In genomic region chr16:33379944-33380881, GRCm38 (mm10) we compare ENCODE assay signal across 8 mouse cellular contexts. TPM values are rescaled to one million over a fixed set of nuclear protein-coding genes. Genes with fewer than 3 reads are reported as not detected.
DNase-seq lines count a peak whose midpoint lies in the region; ATAC-seq lines count a peak whose summit lies in the region.

Zfp148 (plus strand) TSS chr16:33380836.

- peak; percentile 72 for ATAC-seq in megakaryocyte-erythroid progenitor cell, adult 5-6 weeks (replicated peaks; ENCODE audit: low FRiP score, low TSS enrichment, poor library complexity, severe bottlenecking)

- intact Hi-C loops in left cerebral cortex, postnatal 10 days (cut with DNase I) = loop anchor here (5.0 kb wide), 1 partner anchor 357 kb away; no protein-coding TSS in a partner anchor

- peak; percentile 93 for DNase-seq in adipocyte (ENCODE audit: low spot score)
- DNase-seq in embryo, embryonic 10 days (ENCODE audit: low spot score) = peak; percentile 94
- peak; percentile 95 for DNase-seq in gastrocnemius, postnatal 10 days
- peak; percentile 94 for DNase-seq in induced T-regulatory cell, adult 2 months (ENCODE audit: low read depth)
- DNase-seq in left cerebral cortex, postnatal 10 days (ENCODE audit: extremely low spot score in 1 of 2, low spot score in 2 of 2) = peak; percentile 92 to 96
- peak; percentile 93 for DNase-seq in right cerebral cortex, postnatal 25 days
- DNase-seq in urinary bladder, postnatal 4 days (ENCODE audit: low spot score in 2 of 2) = peak; percentile 91 to 92

RNA-seq across cellular contexts. Expression of gene Zfp148, which starts in this region (rescaled TPM):
- 10 to 100 TPM; 28.0 to 31.9 TPM for total RNA-seq in gastrocnemius, postnatal 10 days (2021)
- 10 to 100 TPM; 86.2 to 99.7 TPM for total RNA-seq in left cerebral cortex, postnatal 10 days (2021)
- total RNA-seq in megakaryocyte-erythroid progenitor cell, adult 5-6 weeks (2014; fragmentation: Nextera tagmentation) = 25.8 and 34.8 TPM in 2 replicates
- total RNA-seq in megakaryocyte-erythroid progenitor cell, adult 5-6 weeks (2017) = 23.8 TPM in 2 replicates

Comparison
In these comparisons a context has a peak if more than half of its experiments do, and no peak if none do; other contexts are left out.
1. Peak in every context shown above with its lines: DNase-seq and ATAC-seq.